Mouse (Mus musculus): ENCODE results near the gene Slitrk5. TPM values are rescaled to one million over a fixed set of nuclear protein-coding genes. Genes with fewer than 3 reads are reported as not detected.
A peak's percentile ranks its signal among the peaks of the same experiment; 100 is the strongest.
"Not testable (repeated sequence)": the region's sequence is repeated elsewhere in the genome, so short reads cannot be mapped to it uniquely, and the experiment has no call there.

Slitrk5 gene
- polyA plus RNA-seq, 1 experiment from 2014 or later: 6.3 TPM

GRCm38 (mm10) chr14:111681092-111681708 lies 6.3 kb downstream of the Slitrk5 start:
- under 1% methylated on average over 38 of the region's 38 CpGs for WGBS
- peak overlapping the region; percentile 48 for H3K4me3 ChIP-seq (ENCODE audit: low read depth, low read length)
- H3K27me3 ChIP-seq (ENCODE audit: control insufficient read depth, insufficient read depth, low read length): peaks cover 6% of the 10 kb centered on the region
- H3K27ac ChIP-seq (replicated peaks; ENCODE audit: low read depth, low read length): no peak overlapping the region; the same call in 1 of the 2 replicates
- H3K9me3 ChIP-seq (ENCODE audit: control insufficient read depth, low read length): no peaks in the 10 kb centered on the region
- DNase-seq (ENCODE audit: low spot score): peak; percentile 78
- H3K4me1 ChIP-seq (ENCODE audit: control insufficient read depth, insufficient read depth, low read length): peaks cover 3% of the 10 kb centered on the region; the same call in 1 of the 2 replicates
- peak overlapping the region; percentile 66 for H3K9ac ChIP-seq (ENCODE audit: low read length)
- ATAC-seq (ENCODE audit: insufficient number of reproducible peaks, low FRiP score, low TSS enrichment, low read depth): peak; percentile 81
- peak overlapping the region; percentile 86 for H3K4me2 ChIP-seq (ENCODE audit: low read depth, severe bottlenecking)
- no peaks in the 10 kb centered on the region for H3K36me3 ChIP-seq (ENCODE audit: control insufficient read depth, insufficient read depth, low read length)

- Histone ChIP-seq H3K4me2 (ENCODE audit: low read depth, severe bottlenecking) (peak overlapping the region; percentile 86), H3K27me3 (ENCODE audit: control insufficient read depth, insufficient read depth, low read length) (peaks cover 6% of the 10 kb centered on the region), H3K36me3 (ENCODE audit: control insufficient read depth, insufficient read depth, low read length) (no peaks in the 10 kb centered on the region), H3K27ac (replicated peaks; ENCODE audit: low read depth, low read length) (no peak overlapping the region; the same call in 1 of the 2 replicates), H3K9me3 (ENCODE audit: control insufficient read depth, low read length) (no peaks in the 10 kb centered on the region), H3K4me1 (ENCODE audit: control insufficient read depth, insufficient read depth, low read length) (peaks cover 3% of the 10 kb centered on the region; the same call in 1 of the 2 replicates), H3K4me3 (ENCODE audit: low read depth, low read length) (peak overlapping the region; percentile 48), H3K9ac (ENCODE audit: low read length) (peak overlapping the region; percentile 66)
- no peak for DNase-seq (ENCODE audit: low spot score)
- WGBS: 3% methylated on average over 13 of the region's 13 CpGs
- ATAC-seq (ENCODE audit: insufficient number of reproducible peaks, low FRiP score, low TSS enrichment, low read depth): no peak
These were observed 6.9 kb downstream of the Slitrk5 start for GRCm38 (mm10) chr14:111681773-111682172.

- peaks cover 6% of the 10 kb centered on the region for H3K27me3 ChIP-seq (ENCODE audit: control insufficient read depth, insufficient read depth, low read length)
- no peak overlapping the region for H3K9ac ChIP-seq (ENCODE audit: low read length)
- H3K9me3 ChIP-seq (ENCODE audit: control insufficient read depth, low read length): no peaks in the 10 kb centered on the region
- H3K36me3 ChIP-seq (ENCODE audit: control insufficient read depth, insufficient read depth, low read length): no peaks in the 10 kb centered on the region
- no peak overlapping the region for H3K27ac ChIP-seq (replicated peaks; ENCODE audit: low read depth, low read length)
- no peaks in the 10 kb centered on the region; the same call in 1 of the 2 replicates for H3K4me1 ChIP-seq (ENCODE audit: control insufficient read depth, insufficient read depth, low read length)
- no peak for ATAC-seq (ENCODE audit: insufficient number of reproducible peaks, low FRiP score, low TSS enrichment, low read depth)
- no peak overlapping the region for H3K4me3 ChIP-seq (ENCODE audit: low read depth, low read length)
- 84% methylated on average over 4 of the region's 4 CpGs for WGBS
- no peak overlapping the region for H3K4me2 ChIP-seq (ENCODE audit: low read depth, severe bottlenecking)
- DNase-seq (ENCODE audit: low spot score): no peak
These were observed 8.6 kb downstream of the Slitrk5 start for GRCm38 (mm10) chr14:111683543-111683942.

GRCm38 (mm10) chr14:111690139-111690538 lies 15.2 kb downstream of the Slitrk5 start:
- H3K27ac ChIP-seq (replicated peaks; ENCODE audit: low read depth, low read length); H3K4me3 ChIP-seq (ENCODE audit: low read depth, low read length); H3K36me3 ChIP-seq (ENCODE audit: control insufficient read depth, insufficient read depth, low read length); H3K9me3 ChIP-seq (ENCODE audit: control insufficient read depth, low read length); DNase-seq (ENCODE audit: low spot score); H3K27me3 ChIP-seq (ENCODE audit: control insufficient read depth, insufficient read depth, low read length); H3K4me2 ChIP-seq (ENCODE audit: low read depth, severe bottlenecking); ATAC-seq (ENCODE audit: insufficient number of reproducible peaks, low FRiP score, low TSS enrichment, low read depth); H3K4me1 ChIP-seq (ENCODE audit: control insufficient read depth, insufficient read depth, low read length); H3K9ac ChIP-seq (ENCODE audit: low read length): not testable (repeated sequence)
- WGBS: 77% methylated on average over 1 of the region's 1 CpGs

GRCm38 (mm10) chr14:111729833-111730232 lies 54.9 kb downstream of the Slitrk5 start:
- 84% methylated on average over 2 of the region's 2 CpGs for WGBS
- no peak for DNase-seq (ENCODE audit: low spot score)

More at GRCm38 (mm10) chr14:111729833-111730232, 54.9 kb downstream of the Slitrk5 start:
- no peaks in the 10 kb centered on the region for H3K4me1 ChIP-seq (ENCODE audit: control insufficient read depth, insufficient read depth, low read length)
- H3K4me2 ChIP-seq (ENCODE audit: low read depth, severe bottlenecking): no peak overlapping the region
- no peak overlapping the region for H3K9ac ChIP-seq (ENCODE audit: low read length)
- H3K27me3 ChIP-seq (ENCODE audit: control insufficient read depth, insufficient read depth, low read length): no peaks in the 10 kb centered on the region
- H3K36me3 ChIP-seq (ENCODE audit: control insufficient read depth, insufficient read depth, low read length): no peaks in the 10 kb centered on the region
- no peak for ATAC-seq (ENCODE audit: insufficient number of reproducible peaks, low FRiP score, low TSS enrichment, low read depth)
- H3K4me3 ChIP-seq (ENCODE audit: low read depth, low read length): no peak overlapping the region
- H3K27ac ChIP-seq (replicated peaks; ENCODE audit: low read depth, low read length): no peak overlapping the region
- H3K9me3 ChIP-seq (ENCODE audit: control insufficient read depth, low read length): no peaks in the 10 kb centered on the region

All from limb, embryonic 11.5 days (tissue).